In the genomic region with DNA sequence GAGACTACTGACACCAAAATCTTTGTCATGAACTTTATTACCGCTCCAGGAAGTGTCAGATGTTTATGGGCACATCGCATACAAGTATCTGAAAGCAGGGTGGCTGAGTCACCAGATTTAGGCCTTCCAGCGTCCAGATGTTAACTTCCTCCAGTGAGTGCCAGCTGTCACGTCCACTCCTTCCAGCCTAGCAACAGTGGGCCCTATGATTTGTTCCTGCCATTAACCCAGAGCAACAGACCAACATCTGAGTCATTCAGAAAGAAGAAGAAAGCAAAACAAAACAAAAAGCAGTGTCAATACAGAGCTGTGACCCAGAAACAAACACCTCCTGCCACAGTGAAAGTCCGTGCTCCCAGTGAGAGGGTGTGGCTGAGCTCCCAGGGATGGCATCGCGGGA, we compare ENCODE assay signal across 18 mouse cellular contexts. TPM values are rescaled to one million over a fixed set of nuclear protein-coding genes. Genes with fewer than 3 reads are reported as not detected.
DNase-seq lines count a peak whose midpoint lies in the region; ATAC-seq and TF ChIP-seq lines count a peak whose summit lies in the region.
"Had no signal": no experiment of that assay in that cellular context is flagged by ENCODE, and none has a peak within 500 bp of the region (broad histone marks: within the 10 kb centered on the region; RNA-seq: fewer than 3 reads in every experiment).

No protein-coding gene starts in this region.

- H3K4me3 ChIP-seq in spleen, adult 2 months (ENCODE audit: extremely low read depth, insufficient read depth, insufficient read length): no peak overlapping the region
- no peak overlapping the region for H3K4me3 ChIP-seq in CH12.LX (replicated peaks in 1 of 3; ENCODE audit: low read depth in 2 of 3, low read length in 2 of 3, poor library complexity in 1 of 3)
- no peak overlapping the region for H3K4me3 ChIP-seq in intestine, embryonic 15.5 days (replicated peaks)
- no peak overlapping the region for H3K4me3 ChIP-seq in forebrain, embryonic 14.5 days (ENCODE audit: low read depth, low read length)
- H3K4me3 ChIP-seq: heart, embryonic 13.5 days; limb, embryonic 10.5 days; liver, embryonic 15.5 days; midbrain, embryonic 15.5 days; neural tube, embryonic 12.5 days had no signal

- peak overlapping the region; percentile 38; the same call in 1 of the 2 replicates for H3K27ac ChIP-seq in spleen, adult 2 months (ENCODE audit: insufficient read depth, low read length)
- H3K27ac ChIP-seq in CH12.LX (ENCODE audit: insufficient read depth, low read depth): peak overlapping the region; percentile 36; the same call in 1 of the 2 replicates
- no peak overlapping the region for H3K27ac ChIP-seq in intestine, embryonic 15.5 days
- no peak overlapping the region for H3K27ac ChIP-seq in forebrain, embryonic 14.5 days (ENCODE audit: low read depth, low read length)
- H3K27ac ChIP-seq: heart, embryonic 13.5 days; limb, embryonic 10.5 days; liver, embryonic 15.5 days; macrophage; midbrain, embryonic 15.5 days; neural tube, embryonic 12.5 days had no signal

- no peak for TF ChIP-seq POLR2A in spleen, adult 2 months (IDR thresholded peaks at IDR 0.05; ENCODE audit: low read depth, low read length)
- no peak for TF ChIP-seq POLR2A in CH12.LX (IDR thresholded peaks at IDR 0.05; ENCODE audit: low read depth, low read length)

- no peak for TF ChIP-seq CTCF in spleen, adult 2 months (IDR thresholded peaks at IDR 0.05; ENCODE audit: extremely low read depth, insufficient read depth, insufficient read length, insufficient replicate concordance)
- TF ChIP-seq CTCF in CH12.LX (conservative IDR thresholded peaks at IDR 0.05 in 1 of 2, IDR thresholded peaks at IDR 0.05 in 1 of 2; ENCODE audit: low read depth in 2 of 2, low read length in 2 of 2): no peak

- TF ChIP-seq EP300 in CH12.LX (IDR thresholded peaks at IDR 0.05; ENCODE audit: low read length): no peak

- no peaks in the 10 kb centered on the region for H3K27me3 ChIP-seq in spleen, adult 2 months (ENCODE audit: control insufficient read depth, insufficient read depth, low read length)
- no peaks in the 10 kb centered on the region for H3K27me3 ChIP-seq in CH12.LX (replicated peaks)
- no peaks in the 10 kb centered on the region for H3K27me3 ChIP-seq in intestine, embryonic 15.5 days (replicated peaks)
- H3K27me3 ChIP-seq in forebrain, embryonic 14.5 days (replicated peaks; ENCODE audit: control insufficient read depth, insufficient read depth, low read length): no peaks in the 10 kb centered on the region
- H3K27me3 ChIP-seq: heart, embryonic 13.5 days; liver, embryonic 15.5 days; midbrain, embryonic 15.5 days; neural tube, embryonic 12.5 days had no signal

- in situ Hi-C loops in CH12.LX (cut with MboI; ENCODE audit: low pct_ligation_motif_present, low pct_unique_long_range_greater_than_20kb, low sequenced_read_pairs): loop anchor here (25.0 kb wide), 1 partner anchor 257 kb away; no protein-coding TSS in a partner anchor

- no peaks in the 10 kb centered on the region for H3K36me3 ChIP-seq in spleen, adult 2 months (ENCODE audit: control insufficient read depth, insufficient read depth, low read length)
- no peaks in the 10 kb centered on the region for H3K36me3 ChIP-seq in CH12.LX (replicated peaks in 1 of 2; ENCODE audit: control insufficient read depth in 1 of 2, insufficient read depth in 1 of 2, low read length in 1 of 2)
- no peaks in the 10 kb centered on the region for H3K36me3 ChIP-seq in intestine, embryonic 15.5 days
- no peaks in the 10 kb centered on the region for H3K36me3 ChIP-seq in forebrain, embryonic 14.5 days (ENCODE audit: control insufficient read depth, insufficient read depth, low read length)
- H3K36me3 ChIP-seq: G1E; heart, embryonic 13.5 days; limb, embryonic 10.5 days; liver, embryonic 15.5 days; midbrain, embryonic 15.5 days; neural tube, embryonic 12.5 days had no signal

- 74% methylated on average over 7 of the region's 7 CpGs for WGBS in spleen, adult 2 months
- 43% methylated on average over 7 of the region's 7 CpGs for whole genome bisulfite sequencing in intestine, embryonic 15.5 days
- WGBS in forebrain, embryonic 14.5 days: 52% methylated on average over 7 of the region's 7 CpGs

- TF ChIP-seq RAD21 in CH12.LX (IDR thresholded peaks at IDR 0.05; ENCODE audit: low read depth, low read length): no peak

- H3K9ac ChIP-seq in CH12.LX (ENCODE audit: insufficient read depth, low read depth): peak overlapping the region; percentile 35
- H3K9ac ChIP-seq in intestine, embryonic 15.5 days: no peak overlapping the region
- no peak overlapping the region for H3K9ac ChIP-seq in forebrain, embryonic 14.5 days (ENCODE audit: low read length)
- H3K9ac ChIP-seq: heart, embryonic 13.5 days; liver, embryonic 15.5 days; midbrain, embryonic 15.5 days; neural tube, embryonic 12.5 days had no signal

- no peak for DNase-seq in spleen, adult 2 months (ENCODE audit: low read depth in 1 of 2, low spot score in 2 of 2)
- no peak for DNase-seq in spleen, postnatal 10 days (ENCODE audit: low spot score in 2 of 2)
- DNase-seq in CH12.LX (ENCODE audit: extremely low read depth): no peak
- no peak for DNase-seq in adrenal gland, adult (ENCODE audit: inconsistent age in 2 of 2, low spot score in 1 of 2)
- no peak for DNase-seq in left cerebral cortex, adult 8-10 months (ENCODE audit: low spot score in 2 of 2)
- no peak for DNase-seq in forebrain, embryonic 14.5 days (ENCODE audit: low spot score)
- DNase-seq: adrenal gland, postnatal 36 days; cerebellum, postnatal 14 days; gastrocnemius, postnatal 10 days; kidney, adult 18-20 months had no signal

- H3K79me2 ChIP-seq in CH12.LX (replicated peaks; ENCODE audit: control insufficient read depth, extremely low read depth, insufficient read depth, poor library complexity, severe bottlenecking): no peaks in the 10 kb centered on the region

- no peaks in the 10 kb centered on the region for H3K9me3 ChIP-seq in CH12.LX (replicated peaks; ENCODE audit: low read length)
- no peaks in the 10 kb centered on the region for H3K9me3 ChIP-seq in intestine, embryonic 15.5 days
- no peaks in the 10 kb centered on the region for H3K9me3 ChIP-seq in forebrain, embryonic 14.5 days (replicated peaks; ENCODE audit: control insufficient read depth, low read length)
- H3K9me3 ChIP-seq: G1E; limb, embryonic 10.5 days; liver, embryonic 15.5 days; midbrain, embryonic 15.5 days; neural tube, embryonic 12.5 days had no signal

- peak; percentile 54; the same call in 1 of the 2 replicates for ATAC-seq in intestine, embryonic 15.5 days
- no peak for ATAC-seq in forebrain, embryonic 14.5 days
- ATAC-seq: midbrain, embryonic 15.5 days had no signal

- H3K4me2 ChIP-seq in CH12.LX (ENCODE audit: insufficient read depth, low read depth, poor library complexity, severe bottlenecking): peak overlapping the region; percentile 72
- H3K4me2 ChIP-seq in intestine, embryonic 15.5 days (replicated peaks): no peak overlapping the region
- H3K4me2 ChIP-seq in forebrain, embryonic 14.5 days (ENCODE audit: low read length): no peak overlapping the region
- H3K4me2 ChIP-seq: heart, embryonic 13.5 days; liver, embryonic 15.5 days; midbrain, embryonic 15.5 days; neural tube, embryonic 12.5 days had no signal

- no peaks in the 10 kb centered on the region for H3K4me1 ChIP-seq in spleen, adult 2 months (ENCODE audit: control insufficient read depth, insufficient read depth, insufficient read length)
- peaks cover 0 to 12% of the 10 kb centered on the region in 2 experiments; a peak in 1 of 4 replicates for H3K4me1 ChIP-seq in CH12.LX (ENCODE audit: control insufficient read depth in 1 of 2, insufficient read depth in 2 of 2)
- no peaks in the 10 kb centered on the region for H3K4me1 ChIP-seq in intestine, embryonic 15.5 days (replicated peaks)
- H3K4me1 ChIP-seq in forebrain, embryonic 14.5 days (ENCODE audit: control insufficient read depth, insufficient read depth, low read length): no peaks in the 10 kb centered on the region
- H3K4me1 ChIP-seq: liver, embryonic 15.5 days; midbrain, embryonic 15.5 days; neural tube, embryonic 12.5 days had no signal

- dilution Hi-C loops in CH12.LX (cut with MboI; ENCODE audit: extremely low pct_ligation_motif_present, extremely low pct_unique_long_range_greater_than_20kb, low sequenced_read_pairs): no loop called here

TF ChIP-seq in CH12.LX, 34 proteins besides CTCF, POLR2A, EP300 and RAD21:
- TF ChIP-seq JUND (conservative IDR thresholded peaks at IDR 0.05; ENCODE audit: low read depth, low read length) (0 out of 2 replicates have a peak, but pooled peaks have one; percentile 8), SIN3A (IDR thresholded peaks at IDR 0.05; ENCODE audit: low read length) (no peak), GABPA (IDR thresholded peaks at IDR 0.05; ENCODE audit: insufficient replicate concordance, low read depth, low read length) (no peak), MAFK (IDR thresholded peaks at IDR 0.05; ENCODE audit: insufficient replicate concordance, low read length) (no peak)

RNA-seq across cellular contexts. Expression of gene Prep, which starts 47.6 kb away (rescaled TPM):
- 5.2 and 6.9 TPM in 2 replicates for polyA plus RNA-seq in spleen, adult 2 months (2012; rRNA removed)
- total RNA-seq in CH12.LX (2012; rRNA removed) (17.6 and 17.8 TPM in 2 replicates), CH12.LX (2014; rRNA removed) (25.0 and 25.7 TPM in 2 replicates)
- polyA plus RNA-seq in CH12.LX (2012; ENCODE audit: insufficient read length, low read depth): 26.0 and 28.2 TPM in 2 replicates
- polyA plus RNA-seq in intestine, embryonic 15.5 days (2015; fragmentation: Nextera tagmentation; extraction: Ambion mirVana): 24.5 and 25.4 TPM in 2 replicates
- 1 to 10 TPM; 8.4 to 8.9 (median 8.6) TPM for total RNA-seq in left cerebral cortex, adult 8-10 months (2022)
- 14.2 and 16.7 TPM in 2 replicates for polyA plus RNA-seq in forebrain, embryonic 14.5 days (2014; fragmentation: Nextera tagmentation; extraction: Ambion mirVana)

Comparison
In these comparisons a context has a peak if more than half of its experiments do, and no peak if none do; other contexts are left out.
1. H3K27ac ChIP-seq: peak in spleen, adult 2 months (single experiment) and CH12.LX (single experiment); none in intestine, embryonic 15.5 days (single experiment) and forebrain, embryonic 14.5 days (single experiment).